Mouse (Mus musculus) midbrain, postnatal 0 days (tissue): ENCODE measurements around the gene Tmem263. TPM values are rescaled to one million over a fixed set of nuclear protein-coding genes. Genes with fewer than 3 reads are reported as not detected.

Experiments used
- ATAC-seq: fragments of 200-750 bp; cut with Nextera tagmentation; 2 replicates; pipeline ENCODE4 v1.8.0; 2017; ENCODE audit warnings: moderate number of reproducible peaks, mild to moderate bottlenecking, moderate TSS enrichment, moderate library complexity; ENCODE audit not compliant: low FRiP score
- DNase-seq: peaks from one replicate; pipeline ENCODE4 v3.0.0-alpha.2; 2015; ENCODE audit warnings: low spot score
- H3K27ac ChIP-seq: fragments of 300-500 bp; sonication (generic); 2 replicates; pipeline ENCODE4 v1.5.1; 2014; ENCODE audit warnings: low read depth, mild to moderate bottlenecking, low read length, mixed read lengths
- H3K27me3 ChIP-seq: fragments of 300-500 bp; sonication (generic); 2 replicates; pipeline ENCODE4 v1.6.1; 2014; ENCODE audit warnings: low read length, control low read depth, mixed read lengths; ENCODE audit not compliant: insufficient read depth
- H3K36me3 ChIP-seq: fragments of 300-500 bp; sonication (generic); 2 replicates; pipeline ENCODE4 v1.6.1; 2014; ENCODE audit warnings: low read length, control low read depth, mixed read lengths; ENCODE audit not compliant: insufficient read depth
- H3K4me1 ChIP-seq: fragments of 300-500 bp; sonication (generic); 2 replicates; pipeline ENCODE4 v1.6.1; 2014; ENCODE audit warnings: mild to moderate bottlenecking, control low read depth, antibody characterized with exemption, low read length, mixed read lengths; ENCODE audit not compliant: insufficient read depth
- H3K4me2 ChIP-seq: fragments of 300-500 bp; sonication (generic); 2 replicates; pipeline ENCODE4 v1.6.1; 2014; ENCODE audit warnings: low read depth, mild to moderate bottlenecking, low read length, mixed read lengths; ENCODE audit not compliant: poor library complexity, severe bottlenecking
- H3K4me3 ChIP-seq: fragments of 300-500 bp; sonication (generic); 2 replicates; pipeline ENCODE4 v1.5.1; 2014; ENCODE audit warnings: low read depth, mild to moderate bottlenecking, low read length, moderate library complexity
- H3K9ac ChIP-seq: fragments of 300-500 bp; sonication (generic); replicated peaks from 2 replicates; pipeline ENCODE4 v1.6.1; 2014; ENCODE audit warnings: mild to moderate bottlenecking, low read length, moderate library complexity, mixed read lengths; ENCODE audit not compliant: poor library complexity, severe bottlenecking
- H3K9me3 ChIP-seq: fragments of 300-500 bp; sonication (generic); 2 replicates; pipeline ENCODE4 v1.6.1; 2016; ENCODE audit warnings: low read length, control low read depth
- CTCF ChIP-seq: IDR thresholded peaks from 2 replicates; pipeline ENCODE4 v1.5.1; 2016; ENCODE audit warnings: antibody characterized with exemption, mild to moderate bottlenecking
- WGBS: fragments of 180-500 bp; shearing (Covaris S2); extraction: QIAGEN DNeasy Blood & Tissue Kit; methylation state at CpG from one replicate; pipeline ENCODE4 v1.1.7; 2014; 5-methylcytosine and 5-hydroxymethylcytosine counted together
- polyA plus RNA-seq: library from polyadenylated mRNA; unstranded; fragments of >200 nt; fragmentation: Nextera tagmentation; extraction: Ambion mirVana; gene quantifications from 2 replicates; pipeline ENCODE4 v1.2.1, GENCODE M21; 2015
- total RNA-seq: library from RNA; depleted of rRNA; stranded (reverse); fragments of >200 nt; gene quantifications from 2 replicates; pipeline ENCODE4 v1.2.3, GENCODE M21; 2014; rRNA removed

Tmem263 gene
- total and polyA plus RNA-seq, 2 experiments from 2014 or later = 29.6 to 46.5 TPM

GRCm38 (mm10) chr10:85164791-85165190 is 62.4 kb downstream of the Tmem263 start:
- H3K27ac ChIP-seq = no peak overlapping the region
- 93% methylated on average over 13 of the region's 13 CpGs for WGBS

DNA sequence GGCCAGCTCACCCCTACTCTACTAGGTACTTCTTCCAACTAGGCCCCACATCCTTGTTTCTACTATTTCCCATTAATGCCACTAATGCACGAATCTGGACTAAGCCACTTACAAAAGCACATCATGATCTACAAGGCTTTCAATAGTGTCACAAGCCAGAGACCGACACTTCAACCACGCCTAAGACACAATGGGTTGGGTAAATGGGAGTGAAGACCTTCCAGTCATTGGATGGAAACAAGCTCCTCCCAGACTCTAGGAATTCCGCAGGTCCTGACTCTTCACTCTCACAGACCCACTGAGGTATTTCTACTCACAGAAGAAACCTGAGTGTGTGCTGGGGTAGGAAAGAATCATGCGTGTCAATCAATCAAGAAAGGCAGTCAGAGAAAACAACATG is 62.9 kb downstream of the Tmem263 start:
- no peak overlapping the region for H3K27ac ChIP-seq
- ATAC-seq (no peak), DNase-seq (no peak)
- TF ChIP-seq CTCF = no peak
- no peak overlapping the region for H3K9ac ChIP-seq
- H3K36me3 ChIP-seq = no peaks in the 10 kb centered on the region
- H3K27me3 ChIP-seq = no peaks in the 10 kb centered on the region
- no peak overlapping the region for H3K4me3 ChIP-seq
- no peaks in the 10 kb centered on the region for H3K9me3 ChIP-seq
- WGBS = 77% methylated on average over 5 of the region's 5 CpGs
- no peaks in the 10 kb centered on the region for H3K4me1 ChIP-seq
- H3K4me2 ChIP-seq = no peak overlapping the region

More at GRCm38 (mm10) chr10:85164791-85165190, 62.4 kb downstream of the Tmem263 start:
- H3K27me3 ChIP-seq = no peaks in the 10 kb centered on the region
- DNase-seq (no peak), ATAC-seq (no peak)
- H3K4me3 ChIP-seq = no peak overlapping the region
- TF ChIP-seq CTCF = no peak
- H3K4me2 ChIP-seq = no peak overlapping the region
- H3K9ac ChIP-seq = no peak overlapping the region
- H3K36me3 ChIP-seq = no peaks in the 10 kb centered on the region
- H3K4me1 ChIP-seq = no peaks in the 10 kb centered on the region
- H3K9me3 ChIP-seq = no peaks in the 10 kb centered on the region

Other genes with a start within 250 kb of the Tmem263 start
- 48.4 and 61.2 TPM in 2 replicates for gene Ric8b, start 185.0 kb upstream of the Tmem263 start, total RNA-seq
- gene Ric8b, start 185.0 kb upstream of the Tmem263 start, polyA plus RNA-seq = 34.5 and 34.8 TPM in 2 replicates
- gene Fhl4, start 132 bp upstream of the Tmem263 start, total RNA-seq = 1.7 and 2.0 TPM in 2 replicates
- gene Fhl4, start 132 bp upstream of the Tmem263 start, polyA plus RNA-seq = 2.1 TPM in 2 replicates
- 32.7 and 39.5 TPM in 2 replicates for gene Mterf2, start 25.4 kb downstream of the Tmem263 start, total RNA-seq
- gene Mterf2, start 25.4 kb downstream of the Tmem263 start, polyA plus RNA-seq = 19.8 and 21.3 TPM in 2 replicates
- 22.1 and 27.8 TPM in 2 replicates for gene Cry1, start 82.4 kb downstream of the Tmem263 start, total RNA-seq
- gene Cry1, start 82.4 kb downstream of the Tmem263 start, polyA plus RNA-seq = 30.9 and 34.8 TPM in 2 replicates